Mouse (Mus musculus) ZHBTc4 (cell line): ENCODE data around the gene Pitpnm2.

ENCODE experiments used
- DNase-seq: peaks from one replicate; pipeline ENCODE4 v3.0.0-alpha.2; 2011; ENCODE audit warnings: low read depth, low spot score

The Pitpnm2 gene

DNA sequence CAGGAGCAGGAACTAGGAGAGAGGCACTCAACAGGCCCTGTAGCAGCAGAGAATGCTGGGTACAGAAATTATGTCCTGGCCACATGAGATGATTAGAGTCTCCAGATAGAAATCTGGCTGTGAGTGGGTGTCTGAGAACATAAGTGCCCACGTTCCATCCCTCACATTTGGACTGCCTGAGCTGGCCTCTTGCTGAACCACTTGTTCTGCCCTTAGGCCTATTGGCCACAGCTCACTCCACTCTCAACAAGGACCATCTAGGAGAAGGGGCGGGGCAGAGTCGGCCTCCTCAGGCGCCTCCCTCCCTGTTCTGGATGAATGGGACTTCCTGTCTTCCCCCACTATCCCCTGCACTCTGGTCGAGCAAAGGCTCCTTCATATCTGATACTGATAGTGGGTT, 100.5 kb downstream of the Pitpnm2 start:
- DNase-seq: no peak

DNA sequence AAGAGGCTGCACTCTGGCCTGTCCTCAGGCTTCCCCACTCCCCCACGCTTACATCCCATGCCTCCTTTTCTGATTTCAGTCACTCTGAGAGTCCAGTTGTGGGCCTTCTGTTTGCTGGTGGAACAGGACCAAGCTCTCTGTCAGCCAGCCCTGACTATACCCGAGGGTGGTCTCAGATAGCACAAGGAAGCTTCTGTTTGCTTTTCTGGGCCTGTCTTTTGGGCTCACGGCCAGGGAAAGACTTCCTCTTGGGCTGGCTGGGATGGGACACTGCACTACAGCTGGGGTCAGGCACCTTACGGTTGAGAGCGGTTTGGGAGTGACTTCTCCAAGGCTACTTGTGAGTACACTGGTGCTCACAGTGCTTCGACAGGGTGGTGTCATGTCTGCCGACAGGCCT, 111.5 kb downstream of the Pitpnm2 start:
- no peak for DNase-seq

DNA sequence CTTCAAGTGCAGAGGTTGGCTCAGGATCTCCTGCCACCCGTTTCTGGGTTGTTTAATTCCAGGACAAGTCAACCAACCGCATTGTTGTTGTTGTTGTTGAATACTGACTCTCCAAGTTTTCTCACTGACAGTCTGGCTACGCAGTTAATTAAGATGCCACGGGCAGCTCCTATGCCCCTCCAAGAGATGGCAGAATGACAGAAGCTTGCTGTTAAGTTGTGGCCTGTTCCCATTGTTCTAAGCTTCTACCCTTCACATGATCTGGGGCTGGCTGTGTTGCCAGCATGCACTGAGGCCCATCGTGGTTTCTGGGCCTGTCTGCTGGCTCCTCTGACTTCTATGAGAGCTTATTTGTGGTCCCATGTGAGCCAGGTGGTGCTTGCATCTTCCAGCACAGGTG, 115.3 kb downstream of the Pitpnm2 start:
- DNase-seq: no peak

DNA sequence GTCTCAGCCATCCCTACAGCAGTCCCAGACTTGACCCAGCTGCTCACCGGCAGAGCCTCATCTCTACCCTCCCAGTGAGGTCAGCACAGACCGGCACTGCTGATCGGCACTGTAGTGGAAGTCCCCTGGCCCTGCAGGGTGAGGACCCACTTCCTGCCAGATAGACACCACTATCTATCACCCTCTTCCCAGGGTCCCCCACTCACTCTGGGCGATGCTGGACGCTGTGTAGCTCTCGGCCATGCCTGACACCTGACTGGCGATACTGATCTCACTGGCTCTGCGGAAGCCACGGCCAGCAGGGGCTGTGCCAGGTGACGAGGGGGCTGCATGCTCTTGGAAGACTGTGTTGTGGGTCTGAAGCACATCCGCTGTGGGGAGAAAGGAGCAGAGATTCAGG, 124.5 kb downstream of the Pitpnm2 start:
- no peak for DNase-seq

DNA sequence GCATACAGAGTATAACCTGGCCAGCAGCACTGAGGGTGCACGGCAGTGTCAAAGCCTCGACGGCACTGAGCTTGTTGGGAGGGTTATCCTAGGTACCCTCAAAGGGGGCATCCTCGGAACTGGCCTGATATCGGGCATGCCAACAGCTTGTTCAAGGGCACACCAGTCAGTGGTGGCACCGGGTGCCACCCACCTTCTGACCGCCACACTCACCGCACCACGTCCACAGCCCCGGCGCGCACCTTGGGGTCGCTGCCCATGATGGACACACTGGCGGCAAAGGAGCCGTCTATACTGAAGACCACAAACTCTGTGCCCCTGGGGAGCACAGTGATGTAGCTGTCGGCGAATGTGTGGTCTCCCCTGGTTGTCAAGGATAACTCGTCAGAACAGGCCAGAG, 127.2 kb downstream of the Pitpnm2 start:
- no peak for DNase-seq

DNA sequence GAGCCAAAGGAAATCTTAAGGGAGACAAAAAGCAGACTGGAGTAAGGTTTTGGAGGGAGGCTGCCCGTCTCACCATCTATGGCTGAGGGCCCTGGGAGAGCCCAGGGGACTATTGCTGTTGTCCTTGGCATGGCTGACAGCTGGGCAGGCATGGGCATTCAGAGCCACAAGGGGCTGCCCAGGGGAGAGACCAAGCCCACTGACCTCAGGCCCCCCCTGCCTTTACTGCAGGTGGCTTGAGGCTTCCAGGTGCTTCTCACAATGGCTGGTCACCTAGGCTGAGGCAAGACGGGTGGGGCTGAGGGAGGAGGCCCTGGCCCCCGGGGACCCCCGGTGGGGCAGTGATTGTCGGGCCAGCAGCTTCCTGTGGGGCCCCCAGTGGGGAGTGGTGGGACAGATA, 130.4 kb downstream of the Pitpnm2 start:
- DNase-seq: no peak

DNA sequence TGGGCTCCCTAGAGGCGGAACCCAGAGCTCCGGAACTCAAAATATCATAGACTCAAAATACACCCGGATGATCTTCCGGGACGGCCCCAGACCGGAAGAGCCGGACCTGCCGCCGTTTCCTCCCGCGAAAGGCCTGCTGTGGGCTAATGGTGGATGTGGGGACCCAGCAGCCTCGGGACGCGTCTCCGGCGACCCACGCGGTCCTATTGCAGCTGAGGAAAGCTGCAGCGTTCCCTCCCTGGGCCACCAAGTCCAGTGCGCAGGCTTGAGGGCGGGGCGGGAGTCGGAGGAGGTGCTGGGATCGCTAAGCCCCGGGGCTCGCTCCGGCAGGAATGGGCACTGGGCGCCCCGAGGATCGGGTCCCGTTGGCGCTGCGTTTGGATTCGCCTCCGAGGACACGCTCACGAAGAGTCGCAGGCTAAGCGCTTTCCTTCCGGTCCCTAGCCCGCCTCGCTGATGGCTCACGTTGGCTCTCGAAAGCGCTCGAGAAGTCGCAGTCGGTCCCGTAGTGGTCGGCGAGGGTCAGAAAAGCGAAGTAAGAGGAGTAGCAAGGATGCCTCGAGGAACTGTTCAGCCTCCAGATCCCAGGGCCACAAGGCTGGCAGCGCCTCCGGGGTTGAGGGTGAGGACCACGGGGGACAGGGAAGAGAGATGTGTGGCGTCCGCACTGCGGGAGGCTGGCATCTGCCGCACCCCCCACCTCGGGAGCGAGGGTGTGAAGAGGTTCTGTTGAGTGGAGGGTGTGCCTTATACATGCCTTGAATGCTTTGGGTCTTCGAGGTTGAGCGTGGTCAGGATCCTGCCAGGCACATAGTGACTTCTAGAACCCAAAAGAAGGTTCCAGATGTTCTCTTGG, 133.3 kb downstream of the Pitpnm2 start, which contains the start of gene Arl6ip4:
Gene Arl6ip4, plus strand, starts transcription at position 100 of the 856 bp plus-strand sequence.
- DNase-seq: peak; percentile 86

DNA sequence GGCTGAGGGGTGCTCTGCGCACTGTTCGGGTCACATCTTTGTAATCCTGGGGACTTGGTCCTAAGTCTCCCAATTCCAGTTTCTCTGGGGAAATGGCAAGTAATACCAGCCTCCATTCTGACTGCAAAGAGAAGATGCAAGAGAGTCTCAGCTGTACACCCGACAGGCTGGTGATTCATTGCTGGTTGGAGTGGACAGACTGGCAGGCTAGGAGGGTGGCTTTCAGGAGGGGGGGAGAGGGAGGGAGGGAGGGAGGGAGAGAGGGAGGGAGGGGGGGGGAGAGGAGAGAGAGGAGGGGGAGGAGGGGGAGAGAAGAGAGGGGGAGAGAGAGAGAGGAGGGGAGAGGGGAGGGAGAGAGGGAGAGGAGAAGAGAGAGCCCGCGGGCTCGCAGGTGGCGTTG, 134.0 kb downstream of the Pitpnm2 start:
- no peak for DNase-seq

DNA sequence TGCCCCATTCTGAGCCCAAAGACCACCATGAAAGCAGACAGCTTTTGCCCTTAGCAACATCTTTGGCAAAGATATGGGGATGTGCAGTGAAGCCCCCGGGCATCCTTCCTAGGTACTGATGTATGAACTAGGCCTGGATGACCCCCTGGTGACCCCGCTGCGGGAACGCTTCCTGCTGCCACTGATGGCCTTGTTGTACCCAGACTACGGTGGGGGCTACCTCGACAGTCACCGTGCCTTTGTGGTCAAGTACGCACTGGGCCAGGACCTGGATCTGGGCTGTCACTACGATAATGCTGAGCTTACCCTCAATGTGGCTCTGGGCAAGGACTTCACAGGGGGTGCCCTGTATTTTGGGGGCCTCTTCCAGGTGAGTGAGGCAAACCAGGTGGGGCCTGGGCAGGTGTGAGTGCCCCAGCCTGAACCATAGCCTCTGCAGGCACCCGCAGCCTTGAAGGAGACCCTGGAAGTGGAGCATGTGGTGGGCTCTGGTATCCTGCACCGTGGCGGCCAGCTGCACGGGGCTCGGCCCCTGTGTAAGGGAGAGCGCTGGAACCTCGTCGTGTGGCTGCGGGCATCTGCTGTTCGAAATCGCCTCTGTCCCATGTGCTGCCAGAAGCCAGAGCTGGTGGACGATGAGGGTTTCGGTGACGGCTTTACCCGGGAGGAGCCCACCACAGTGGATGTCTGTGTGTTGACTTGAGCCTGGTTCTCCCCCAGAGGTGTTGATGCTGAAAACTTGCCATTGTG, 135.1 kb downstream of the Pitpnm2 start:
- no peak for DNase-seq

DNA sequence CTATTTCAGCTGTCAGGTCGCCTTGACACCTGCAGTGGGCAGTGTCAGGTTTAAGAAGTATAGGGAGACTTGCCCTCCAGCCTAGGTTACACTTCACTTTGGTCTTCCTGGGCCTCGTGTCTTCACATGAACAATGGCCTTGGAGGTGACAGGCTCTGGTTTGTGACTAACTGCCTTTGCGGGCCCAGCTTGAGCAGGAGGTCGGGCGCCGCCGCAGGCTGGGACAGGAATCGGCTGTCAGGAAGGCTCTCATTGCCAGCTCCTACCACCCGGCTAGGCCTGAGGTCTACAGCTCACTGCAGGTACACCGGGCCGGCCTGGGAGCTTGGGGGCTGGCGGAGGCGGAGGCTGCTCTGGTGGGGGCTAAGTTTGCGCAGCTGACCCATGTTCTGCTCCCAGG, 136.5 kb downstream of the Pitpnm2 start:
- DNase-seq: peak; percentile 69

DNA sequence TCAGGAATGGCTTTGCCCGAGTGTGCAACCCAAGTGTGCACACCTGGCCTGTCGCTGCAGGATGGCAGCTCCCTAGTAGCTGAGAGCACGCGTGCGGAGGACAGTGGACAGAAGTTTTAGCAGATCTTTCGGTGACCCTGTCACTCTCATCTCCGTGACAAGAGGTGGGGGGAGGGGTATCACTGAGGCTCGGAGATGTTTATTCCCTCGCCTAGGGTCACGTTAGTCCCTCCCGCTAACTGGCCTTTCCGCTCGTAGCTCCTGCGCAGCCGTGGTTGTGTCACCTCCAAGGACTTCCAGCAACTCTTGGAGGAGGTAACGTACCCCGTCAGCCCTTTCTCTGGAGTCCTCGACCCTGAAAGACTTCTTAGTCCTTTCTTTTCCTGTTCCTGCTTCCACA, 137.0 kb downstream of the Pitpnm2 start:
- no peak for DNase-seq

DNA sequence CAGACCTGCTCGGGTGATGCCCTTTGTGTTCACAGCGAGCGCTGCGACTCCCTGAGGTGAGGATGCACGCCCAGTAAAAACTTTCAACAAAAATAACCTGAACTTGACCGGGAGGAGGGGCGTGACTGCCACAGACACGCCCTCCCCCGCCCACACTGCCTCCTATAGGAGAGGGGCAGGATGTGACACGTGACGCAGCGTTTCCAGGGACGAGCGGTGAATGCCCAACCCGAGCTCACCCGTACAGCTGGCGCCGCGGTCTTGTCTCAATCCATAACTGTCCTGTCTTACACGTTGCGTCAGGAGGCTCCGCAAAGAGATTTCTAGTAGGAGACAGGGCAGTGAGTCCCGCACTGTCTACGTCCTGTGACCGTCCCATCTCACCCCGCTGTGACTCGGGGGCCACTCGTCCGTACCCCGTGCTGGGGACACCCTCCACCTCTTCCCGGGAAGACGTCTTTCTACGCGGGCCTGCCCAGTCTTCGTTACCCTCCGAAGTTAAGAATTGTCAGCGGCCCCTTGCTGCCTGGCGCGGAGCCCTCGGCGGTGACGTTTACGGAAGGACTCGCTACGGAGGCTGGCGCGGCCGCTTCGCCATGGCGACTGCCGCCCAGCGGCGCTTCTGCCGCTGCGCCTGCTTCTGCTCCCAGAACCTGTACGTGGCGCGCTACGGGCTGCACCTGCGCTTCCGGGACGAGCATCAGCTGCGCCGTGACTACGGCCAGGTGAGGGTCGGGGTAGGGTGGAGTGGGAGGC, 137.6 kb downstream of the Pitpnm2 start, which contains the start of gene Ogfod2:
Gene Ogfod2, plus strand, starts transcription at position 556 of the 756 bp plus-strand sequence.
- peak; percentile 87 for DNase-seq

DNA sequence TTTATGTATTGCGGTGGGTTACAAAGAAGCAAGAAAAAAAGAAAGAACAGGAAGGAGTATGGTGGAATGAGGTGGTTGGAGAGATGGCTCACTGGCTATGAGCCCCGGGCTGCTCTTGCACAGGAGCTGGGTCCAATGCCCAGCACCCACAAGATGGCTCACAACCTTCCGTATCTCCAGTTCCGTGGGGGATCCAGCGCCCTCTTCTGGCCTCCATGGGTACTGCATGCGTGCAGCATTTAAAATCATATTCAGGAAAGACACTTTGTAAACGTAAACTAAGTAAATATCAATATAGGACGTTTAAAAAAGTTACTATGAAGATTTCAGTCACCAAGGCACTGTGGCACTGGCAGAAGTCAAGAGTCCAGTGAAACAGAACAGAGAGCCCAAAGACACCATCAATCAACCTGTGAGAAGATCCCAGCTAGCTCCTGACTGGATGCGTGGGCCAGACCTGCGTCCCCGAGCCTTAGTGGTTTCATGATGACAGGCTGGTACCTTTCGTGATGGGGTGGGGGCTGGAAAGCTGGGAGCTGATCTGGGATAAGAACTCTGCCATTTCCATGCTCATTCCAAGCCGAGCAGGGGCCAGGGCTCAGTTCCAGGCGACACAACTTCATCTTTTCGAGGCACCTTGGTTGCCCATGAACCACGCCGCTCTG, 138.4 kb downstream of the Pitpnm2 start:
- no peak for DNase-seq

DNA sequence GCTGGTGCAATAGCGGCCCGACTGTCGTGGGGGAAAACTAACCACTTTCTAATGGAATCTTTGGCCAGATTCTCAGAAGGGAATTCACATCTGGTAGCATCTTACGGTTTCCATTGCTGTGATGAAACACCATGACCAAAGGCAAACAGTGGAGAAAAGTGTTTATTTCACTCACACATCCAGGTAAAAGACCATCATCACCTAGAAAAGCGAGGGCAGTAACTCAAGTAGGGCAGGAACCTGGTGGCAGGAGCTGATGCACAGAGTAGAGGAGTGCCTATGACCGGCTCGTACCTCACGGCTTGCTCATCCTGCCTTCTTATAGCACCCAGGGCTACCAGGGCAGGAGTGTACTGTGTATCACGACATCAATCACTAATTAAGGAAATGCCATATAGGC, 146.0 kb downstream of the Pitpnm2 start:
- no peak for DNase-seq

DNA sequence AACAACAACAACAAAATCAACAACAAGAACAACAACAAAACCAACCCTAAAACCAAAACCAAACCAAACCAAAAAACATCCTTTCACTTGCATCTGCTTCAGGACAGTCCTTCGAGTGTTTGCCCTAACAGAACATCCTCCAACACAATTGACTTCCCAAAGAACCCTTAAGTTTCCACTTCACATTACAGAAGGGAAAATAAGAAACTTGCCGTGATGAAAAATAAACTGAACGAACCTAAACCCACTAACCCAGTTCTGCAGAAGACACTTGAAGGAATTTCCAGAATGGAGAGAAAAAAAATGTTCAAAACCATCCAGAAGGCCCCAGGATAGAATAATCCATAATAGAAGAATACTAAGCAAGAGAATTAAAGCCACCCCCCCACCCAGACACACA, 146.5 kb downstream of the Pitpnm2 start:
- no peak for DNase-seq

DNA sequence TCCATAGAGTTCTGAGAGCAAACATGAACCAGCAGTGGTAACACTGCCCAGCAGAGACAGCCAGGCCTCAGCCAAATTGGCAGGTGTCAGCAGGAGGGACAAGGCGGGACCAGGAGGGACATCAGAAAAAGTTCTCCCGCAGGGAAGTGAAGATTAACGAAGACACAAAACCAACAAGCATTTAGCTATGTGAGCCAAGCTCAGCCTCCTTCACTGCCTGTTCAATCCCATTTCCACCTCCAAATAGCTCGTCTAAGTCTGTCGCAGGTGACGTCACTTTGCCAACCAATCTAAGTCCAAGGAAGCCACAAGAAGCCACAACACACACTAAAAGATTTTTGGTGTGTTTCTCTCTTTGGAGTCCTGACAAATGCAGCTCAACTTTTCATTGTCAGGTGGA, 147.2 kb downstream of the Pitpnm2 start:
- no peak for DNase-seq

DNA sequence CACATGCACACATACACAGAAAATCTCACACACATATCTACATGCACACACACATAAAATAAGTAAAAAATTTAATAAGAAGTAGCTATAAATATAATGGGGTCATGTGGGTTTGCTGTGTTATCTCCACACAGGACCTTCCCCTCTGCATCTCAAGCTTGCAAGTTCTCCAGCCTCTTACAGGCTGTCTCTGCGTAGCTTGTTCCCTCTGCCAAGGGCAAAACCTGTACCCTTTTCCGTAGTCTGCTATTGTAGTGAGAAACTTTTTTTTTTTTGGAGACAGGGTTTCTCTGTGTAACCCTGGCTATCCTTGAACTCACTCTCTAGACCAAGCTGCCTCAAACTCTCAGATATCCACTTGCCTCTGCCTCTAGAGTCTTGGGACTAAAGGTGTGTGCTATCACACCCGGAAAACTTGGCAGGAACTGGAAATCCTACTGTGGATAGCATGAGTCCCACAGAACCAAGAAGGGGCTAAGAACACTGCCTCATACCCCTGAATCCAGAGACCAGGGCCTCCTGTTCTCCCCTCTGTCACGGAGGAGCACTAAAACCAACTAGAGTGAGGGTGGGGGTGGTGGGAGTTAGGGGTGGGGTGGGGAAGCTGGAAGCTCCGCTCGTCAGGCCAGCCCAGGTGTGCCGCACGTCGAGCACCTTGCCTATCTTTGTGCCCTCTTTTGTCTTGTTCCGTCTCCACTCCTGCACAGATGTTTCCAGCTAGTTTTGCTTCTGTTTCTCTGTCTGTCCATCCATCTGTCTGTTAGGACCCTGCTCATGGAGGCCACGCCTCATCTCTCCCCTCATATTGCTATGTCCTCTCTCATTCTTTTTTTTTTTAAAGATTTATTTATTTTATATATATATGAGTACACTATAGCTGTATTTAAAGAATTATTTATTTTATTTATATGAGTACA, 149.2 kb downstream of the Pitpnm2 start:
- DNase-seq: no peak

DNA sequence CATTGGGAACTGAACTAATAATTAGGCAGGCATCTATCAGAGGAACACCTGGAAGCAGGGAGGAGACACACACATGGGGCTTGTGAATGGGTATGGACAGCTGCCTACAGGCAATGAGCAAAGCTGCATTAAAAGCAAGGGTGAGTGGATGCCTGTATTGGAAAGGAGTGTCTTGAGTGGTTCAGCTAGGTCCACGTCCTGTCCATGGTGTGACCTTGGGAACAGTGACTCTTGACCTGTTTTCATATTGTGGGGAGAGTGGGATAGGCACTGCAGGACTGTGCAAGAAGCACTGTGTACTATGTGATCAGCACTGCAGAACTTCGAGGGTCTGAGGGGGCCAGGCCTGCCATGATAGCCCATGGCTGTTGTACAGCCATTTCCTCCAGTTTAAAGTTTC, 150.6 kb downstream of the Pitpnm2 start:
- DNase-seq: no peak

DNA sequence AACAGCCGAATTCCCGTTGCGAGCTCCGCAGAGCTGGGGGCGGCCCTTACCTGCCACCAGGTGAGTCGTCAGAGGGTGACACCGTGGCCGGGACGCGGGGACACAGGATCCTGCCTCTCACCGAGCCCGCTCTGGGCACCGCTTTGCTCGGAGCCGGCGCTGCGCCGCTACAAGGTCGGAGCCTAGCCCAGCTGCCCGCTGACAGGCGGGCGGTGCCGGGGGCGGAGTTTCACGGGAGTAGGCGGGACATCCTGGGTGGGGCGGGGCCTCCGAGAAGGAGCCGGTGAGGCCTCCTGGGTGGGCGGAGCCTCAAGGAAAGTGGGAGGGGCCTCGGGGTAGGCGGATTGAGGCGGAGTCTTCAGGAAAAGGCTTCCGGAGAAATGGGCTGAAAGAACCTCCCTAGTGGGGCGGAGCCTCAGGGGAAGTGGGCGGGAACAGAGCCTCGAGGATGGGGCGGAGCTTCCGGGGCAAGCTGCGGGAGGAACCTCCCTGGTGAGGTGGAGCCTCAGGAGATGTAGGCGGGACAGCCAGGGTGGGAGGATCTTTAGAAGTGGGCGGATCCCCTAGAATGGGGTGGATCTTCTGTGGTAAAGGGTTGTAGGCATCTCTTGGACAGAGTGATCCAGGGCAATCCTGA, 153.8 kb downstream of the Pitpnm2 start, which contains the start of gene Abcb9:
Gene Abcb9, minus strand, starts transcription at position 203 of the 637 bp plus-strand sequence.
- DNase-seq: peak; percentile 98

DNA sequence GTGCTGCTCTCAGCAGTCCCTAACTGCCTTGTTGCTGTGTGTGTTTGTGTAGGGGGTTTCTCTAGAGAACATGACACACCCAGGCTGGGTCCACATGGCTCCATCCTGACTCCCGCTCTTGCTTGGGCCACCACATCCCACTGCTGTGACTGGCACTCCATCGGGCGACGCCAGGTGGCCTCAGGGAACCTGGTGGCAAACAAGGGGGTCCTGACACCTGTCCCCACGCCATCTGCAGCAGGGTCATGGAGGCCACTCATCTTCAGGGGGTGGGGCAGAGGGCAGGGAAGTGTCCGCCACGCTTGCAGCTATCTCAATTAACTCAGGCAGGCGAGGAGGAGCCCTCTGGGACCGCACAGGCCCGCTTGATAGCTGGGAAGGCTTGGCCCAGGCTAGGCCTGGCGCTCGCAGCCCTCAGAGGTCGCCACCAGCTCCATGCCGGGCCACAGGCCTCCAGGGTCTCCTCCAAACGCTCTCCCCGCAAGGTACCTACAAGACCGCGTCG, 154.4 kb downstream of the Pitpnm2 start:
- no peak for DNase-seq
